Mouse (Mus musculus): ENCODE results near the gene Rapgefl1. TPM values are rescaled to one million over a fixed set of nuclear protein-coding genes. Genes with fewer than 3 reads are reported as not detected.

Rapgefl1 gene
- total RNA-seq, 2 experiments from 2014 or later: 0.57 to 0.72 TPM

DNA sequence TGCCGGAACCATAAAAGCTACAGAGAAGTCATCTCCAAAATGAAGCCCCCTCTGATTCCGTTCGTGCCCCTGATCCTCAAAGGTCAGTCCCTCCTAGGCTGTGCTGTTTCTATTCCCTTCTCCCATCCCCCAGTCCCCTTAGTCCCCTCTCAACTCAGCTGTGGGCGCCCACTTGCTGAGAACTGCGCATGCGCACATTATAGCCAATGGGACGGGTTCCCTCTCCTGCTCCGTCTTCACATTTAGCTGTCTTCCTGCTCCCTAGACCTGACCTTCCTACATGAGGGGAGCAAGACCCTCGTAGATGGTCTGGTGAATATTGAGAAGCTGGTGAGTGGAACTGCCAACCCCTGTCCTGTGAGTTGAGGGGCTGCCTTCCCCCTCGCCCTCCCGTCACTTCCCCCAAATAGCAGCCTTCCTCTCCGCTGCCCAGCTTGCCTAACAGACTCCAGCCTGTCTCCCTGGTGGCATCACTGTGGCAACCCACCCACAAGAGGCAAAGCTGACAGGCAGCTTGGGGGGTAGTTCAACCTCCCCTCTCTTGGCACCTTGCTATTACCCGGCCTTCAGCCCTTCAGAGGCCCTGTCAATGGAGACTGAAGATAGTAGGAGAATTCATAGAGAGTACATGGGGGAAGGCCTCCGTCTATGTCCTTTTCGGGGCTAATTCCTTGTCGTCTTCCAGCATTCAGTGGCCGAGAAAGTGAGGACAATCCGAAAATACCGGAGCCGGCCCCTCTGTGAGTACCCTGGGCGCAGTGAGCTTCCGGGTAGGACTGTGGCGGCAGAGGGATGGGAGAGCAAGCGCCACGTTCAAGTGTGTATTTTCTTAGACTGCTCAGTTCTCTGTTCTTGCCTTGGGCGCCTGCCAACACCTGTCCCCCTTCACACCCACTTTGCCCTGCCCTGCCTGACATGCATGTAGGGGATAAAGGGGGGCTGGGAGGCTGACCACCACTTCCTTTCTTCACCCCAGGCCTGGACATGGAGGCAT lies 13.8 kb downstream of the Rapgefl1 start:
- DNase-seq: no peak
- intact Hi-C loops (cut with DNase I): no loop called here

GRCm38 (mm10) chr11:98854116-98854515 lies 17.5 kb downstream of the Rapgefl1 start:
- intact Hi-C loops (cut with DNase I): no loop called here
- no peak for DNase-seq

DNA sequence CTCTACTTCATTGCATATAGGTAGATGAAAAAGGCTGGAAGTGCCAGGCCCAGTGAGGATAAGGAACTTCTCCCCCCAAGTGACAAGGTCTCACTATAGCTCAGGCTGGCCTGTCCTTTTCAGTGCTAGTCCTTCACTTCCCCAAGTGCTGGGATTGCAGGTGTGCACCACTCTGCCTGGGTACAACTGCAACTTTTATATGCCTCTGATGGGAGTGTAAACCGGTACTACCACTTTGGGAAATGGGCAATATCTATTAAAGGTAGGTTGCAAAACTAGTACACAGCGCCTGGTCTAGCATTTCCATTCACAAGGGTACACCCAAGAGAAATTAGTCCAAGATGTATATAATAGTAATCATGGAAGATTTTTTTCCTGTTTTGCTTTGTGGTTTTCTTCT lies 18.1 kb downstream of the Rapgefl1 start:
- DNase-seq: no peak
- intact Hi-C loops (cut with DNase I): loop anchor here (5.0 kb wide), 1 partner anchor 293 kb away; no protein-coding TSS in a partner anchor

- peak; percentile 90 to 95 for DNase-seq
- intact Hi-C loops (cut with DNase I): loop anchor here (1.0 to 5.0 kb wide), 2 partner anchors 50 to 288 kb away; no protein-coding TSS in a partner anchor
Measured at GRCm38 (mm10) chr11:98858759-98859731, 22.5 kb downstream of the Rapgefl1 start.

GRCm38 (mm10) chr11:98863028-98863750 lies 26.6 kb downstream of the Rapgefl1 start, which contains the start of gene Wipf2:
Wipf2 (plus strand) TSS chr11:98863638.
- peak; percentile 94 to 95 for DNase-seq
- intact Hi-C loops (cut with DNase I): loop anchor here (5.0 kb wide), 1 partner anchor 109 kb away; no protein-coding TSS in a partner anchor

GRCm38 (mm10) chr11:98863751-98864429 lies 27.3 kb downstream of the Rapgefl1 start:
- intact Hi-C loops (cut with DNase I): loop anchor here (1.0 to 5.0 kb wide), 2 partner anchors 41 to 108 kb away; no protein-coding TSS in a partner anchor

GRCm38 (mm10) chr11:98867293-98867692 lies 30.7 kb downstream of the Rapgefl1 start:
- no peak for DNase-seq

More at GRCm38 (mm10) chr11:98863751-98864429, 27.3 kb downstream of the Rapgefl1 start:
- DNase-seq: no peak

GRCm38 (mm10) chr11:98869906-98870305 lies 33.3 kb downstream of the Rapgefl1 start:
- intact Hi-C loops (cut with DNase I): no loop called here
- DNase-seq: no peak

More at GRCm38 (mm10) chr11:98867293-98867692, 30.7 kb downstream of the Rapgefl1 start:
- intact Hi-C loops (cut with DNase I): no loop called here

GRCm38 (mm10) chr11:98870791-98871190 lies 34.2 kb downstream of the Rapgefl1 start:
- intact Hi-C loops (cut with DNase I): no loop called here
- no peak for DNase-seq

- DNase-seq: no peak
- intact Hi-C loops (cut with DNase I): no loop called here
Measured at GRCm38 (mm10) chr11:98871416-98871815, 34.8 kb downstream of the Rapgefl1 start.

DNA sequence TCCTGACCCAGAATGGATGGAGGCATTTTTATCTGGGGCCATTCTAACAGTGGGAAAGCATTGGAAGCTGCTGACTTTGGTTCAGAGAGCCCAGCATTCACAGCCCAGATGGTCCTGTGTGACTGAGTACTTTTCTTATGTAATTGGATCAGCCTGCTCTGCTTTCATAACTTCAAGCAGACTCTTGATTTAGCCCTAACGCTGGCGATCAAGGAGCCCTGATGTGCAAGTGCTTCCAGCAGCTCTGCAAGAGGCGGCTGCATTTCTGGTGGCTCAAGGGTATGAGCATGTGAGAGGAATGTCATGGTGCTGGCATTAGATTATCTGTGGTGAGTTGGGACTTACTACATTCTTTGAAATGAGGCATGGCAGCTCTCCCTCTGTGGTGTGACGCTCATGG lies 35.5 kb downstream of the Rapgefl1 start:
- intact Hi-C loops (cut with DNase I): no loop called here
- DNase-seq: peak; percentile 21 to 39

DNA sequence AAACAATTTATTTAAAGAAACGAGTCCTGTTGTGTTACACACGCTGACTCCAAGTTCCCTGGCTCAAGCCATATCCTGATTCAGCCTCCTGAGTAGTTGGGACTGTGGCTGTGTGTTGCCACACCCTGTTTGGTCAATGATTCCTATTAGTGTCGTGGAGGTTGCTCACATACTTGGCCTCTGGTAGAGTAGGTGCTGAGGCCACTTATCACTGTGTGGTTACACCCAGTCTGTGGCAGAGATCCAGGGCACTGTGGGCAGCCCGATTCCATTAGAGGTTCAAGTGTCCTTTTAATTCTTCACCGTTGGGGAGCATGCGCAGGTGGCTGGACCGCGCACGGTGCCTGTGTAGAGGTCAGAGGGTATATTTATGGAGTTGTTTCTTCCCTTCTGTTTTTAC lies 37.3 kb downstream of the Rapgefl1 start:
- DNase-seq: peak; percentile 34
- intact Hi-C loops (cut with DNase I): no loop called here

GRCm38 (mm10) chr11:98877001-98877400 lies 40.4 kb downstream of the Rapgefl1 start:
- DNase-seq: no peak
- intact Hi-C loops (cut with DNase I): no loop called here

DNA sequence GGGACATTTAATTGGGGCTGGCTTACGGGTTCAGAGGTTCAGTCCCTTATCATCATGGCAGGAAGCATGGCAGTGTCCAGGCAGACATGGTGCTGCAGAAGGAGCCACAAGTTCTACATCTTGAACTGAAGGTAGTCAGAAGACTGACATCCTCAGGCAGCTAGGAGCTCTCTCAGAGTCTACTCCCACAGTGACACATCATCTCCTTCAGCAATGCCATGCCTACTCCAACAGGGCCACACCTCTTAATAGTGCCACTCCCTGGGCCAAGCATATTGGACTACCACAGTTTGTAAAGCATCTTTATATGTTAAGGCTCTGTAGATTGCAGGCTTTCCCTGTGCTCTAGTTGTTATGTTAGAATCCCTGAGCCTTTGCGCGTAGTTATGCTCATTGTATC lies 51.1 kb downstream of the Rapgefl1 start:
- no peak for DNase-seq
- intact Hi-C loops (cut with DNase I): no loop called here

DNA sequence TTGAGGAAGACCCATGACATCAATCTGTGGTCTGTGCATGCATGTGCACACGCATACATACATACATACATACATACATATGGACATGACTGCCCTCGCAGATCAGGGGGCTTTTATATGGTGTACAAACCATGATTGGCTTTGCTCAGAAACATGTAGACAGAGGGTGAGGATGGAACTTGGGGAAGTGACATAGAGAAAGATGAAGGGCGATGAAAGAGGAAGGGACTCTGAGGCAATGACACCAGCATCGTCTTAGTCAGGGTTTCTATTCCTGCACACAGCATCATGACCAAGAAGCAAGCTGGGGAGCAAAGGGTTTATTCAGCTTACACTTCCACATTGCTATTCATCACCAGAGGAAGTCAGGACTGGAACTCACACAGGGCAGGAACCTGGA lies 52.5 kb downstream of the Rapgefl1 start:
- intact Hi-C loops (cut with DNase I): no loop called here
- DNase-seq: no peak

GRCm38 (mm10) chr11:98889977-98890376 lies 53.4 kb downstream of the Rapgefl1 start:
- DNase-seq: no peak
- intact Hi-C loops (cut with DNase I): no loop called here

DNA sequence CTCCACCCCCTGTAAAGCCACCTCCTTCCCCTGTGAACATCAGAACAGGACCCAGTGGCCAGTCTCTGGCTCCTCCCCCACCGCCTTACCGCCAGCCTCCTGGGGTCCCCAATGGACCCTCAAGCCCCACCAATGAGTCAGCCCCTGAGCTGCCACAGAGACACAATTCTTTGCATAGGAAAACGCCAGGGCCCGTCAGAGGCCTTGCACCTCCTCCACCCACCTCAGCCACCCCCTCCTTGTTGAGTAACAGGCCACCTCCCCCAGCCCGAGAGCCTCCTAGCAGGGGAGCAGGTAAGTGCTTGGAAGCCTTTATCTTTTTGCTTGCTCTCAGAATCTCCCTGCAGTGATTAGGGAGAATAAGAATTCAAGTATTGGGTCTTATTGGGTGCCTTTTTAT lies 55.8 kb downstream of the Rapgefl1 start:
- intact Hi-C loops (cut with DNase I): no loop called here
- DNase-seq: no peak

DNA sequence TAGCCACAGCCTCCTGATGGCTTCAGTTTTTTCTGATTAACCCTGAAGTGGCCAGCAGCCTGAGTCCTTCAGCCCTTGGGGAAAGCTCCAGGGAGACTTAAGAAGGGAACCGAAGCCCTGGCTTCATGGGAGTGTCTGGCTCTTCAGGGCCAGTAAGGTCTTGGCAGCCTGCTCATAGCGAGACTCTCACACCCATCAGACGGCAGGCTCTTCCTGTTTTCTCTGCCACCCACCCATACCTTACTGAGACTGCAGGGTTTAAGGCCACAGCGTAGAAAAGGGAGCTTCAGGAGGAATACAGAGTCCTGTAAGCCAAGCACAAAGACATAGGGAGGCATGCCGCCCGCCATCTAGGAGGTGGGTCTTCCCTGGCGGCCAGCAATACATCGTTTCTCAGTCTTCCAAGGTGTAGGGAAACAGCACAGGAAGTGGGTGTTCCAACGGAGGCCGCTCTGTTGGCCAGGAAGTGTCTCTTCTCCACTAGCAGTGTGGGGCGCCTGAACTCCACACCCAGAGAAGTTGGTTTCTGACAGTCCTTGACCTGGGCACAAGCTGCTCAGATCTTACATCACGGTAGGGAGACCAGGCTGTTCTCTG lies 64.0 kb downstream of the Rapgefl1 start:
- DNase-seq: no peak
- intact Hi-C loops (cut with DNase I): no loop called here

Measured in heart, postnatal 36 days (tissue).